Mouse (Mus musculus) embryo, embryonic 11 days (tissue): ENCODE data around the gene Elavl3.
"Not testable (repeated sequence)": the region's sequence is repeated elsewhere in the genome, so short reads cannot be mapped to it uniquely, and the experiment has no call there.

Source experiments
- DNase-seq: peaks from one replicate; pipeline ENCODE4 v3.0.0-alpha.2; 2015

The Elavl3 gene

DNA sequence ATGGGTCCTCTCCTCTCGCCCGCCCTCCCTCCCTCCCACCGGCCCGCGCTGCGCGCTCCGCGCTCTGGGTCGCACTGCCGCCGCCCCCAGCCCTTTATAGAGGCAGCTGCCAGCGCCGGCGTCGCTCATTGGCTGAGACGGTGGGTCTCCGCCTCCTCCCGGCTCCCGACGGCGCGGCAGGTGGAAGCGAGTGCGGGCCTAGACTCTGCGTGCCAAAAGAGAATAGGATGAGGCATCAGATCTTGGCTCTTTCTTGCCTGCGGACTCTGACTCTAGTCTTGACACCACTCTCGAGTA, at the start of gene Elavl3:
Elavl3 (minus strand) TSS at position 66 of the 297 bp plus-strand sequence.
- peak; percentile 85 for DNase-seq

DNA sequence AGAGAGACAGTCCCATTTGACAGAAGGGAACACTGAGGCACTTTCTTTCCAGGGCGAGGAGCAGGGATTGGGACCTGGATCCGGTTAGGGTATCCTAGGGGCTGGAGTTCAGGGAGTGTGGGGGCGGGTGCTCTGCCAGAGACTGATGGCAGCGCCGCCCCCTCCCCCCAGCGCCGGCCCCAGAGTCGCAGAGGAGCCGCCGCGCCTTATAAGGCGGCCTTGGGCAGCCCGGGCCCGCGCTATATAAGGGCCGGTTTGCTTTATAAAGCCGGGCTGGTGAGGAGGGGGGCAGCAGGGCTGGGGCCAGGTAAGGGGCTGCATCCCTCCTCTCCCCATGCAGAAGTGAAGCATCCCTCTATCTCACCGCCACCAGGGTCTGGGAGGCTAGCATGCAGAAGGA, 48.1 kb upstream of the Elavl3 start:
- DNase-seq, result peak; percentile 47

GRCm38 (mm10) chr9:22098993-22099696, 47.3 kb upstream of the Elavl3 start, which contains the start of gene Cnn1:
Cnn1 (plus strand) TSS chr9:22099216.
- peak; percentile 29 for DNase-seq

- DNase-seq, result peak; percentile 92
These were observed 44.1 kb upstream of the Elavl3 start for GRCm38 (mm10) chr9:22095854-22096307.

- no peak for DNase-seq
These were observed 40.9 kb upstream of the Elavl3 start for GRCm38 (mm10) chr9:22092746-22093145.

GRCm38 (mm10) chr9:22089986-22090385, 38.2 kb upstream of the Elavl3 start:
- no peak for DNase-seq

- no peak for DNase-seq
These were observed 37.5 kb upstream of the Elavl3 start for GRCm38 (mm10) chr9:22089281-22089680.

- DNase-seq, result no peak
These were observed 35.3 kb upstream of the Elavl3 start for GRCm38 (mm10) chr9:22087034-22087618.

GRCm38 (mm10) chr9:22086012-22086411, 34.2 kb upstream of the Elavl3 start:
- no peak for DNase-seq

GRCm38 (mm10) chr9:22085022-22085834, 33.4 kb upstream of the Elavl3 start, which contains the start of gene Ecsit:
Ecsit (minus strand) TSS chr9:22085438.
- DNase-seq, result peak; percentile 95

DNA sequence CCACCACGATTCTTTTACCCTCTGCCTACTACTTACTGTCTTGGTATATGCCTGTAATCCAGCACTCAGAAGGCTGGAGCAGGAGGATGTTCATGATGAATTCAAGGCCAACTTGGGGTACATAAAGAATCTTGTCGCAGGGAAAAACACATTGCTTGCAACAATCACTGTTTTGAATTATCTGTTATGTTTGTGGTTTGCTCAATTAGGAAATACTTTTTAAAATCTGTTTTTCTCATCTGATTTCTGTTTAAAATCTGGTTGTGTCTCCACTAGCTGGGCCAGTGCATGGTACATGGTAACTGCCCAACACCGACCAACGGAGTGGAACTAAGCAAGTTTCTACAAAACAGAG, 32.8 kb upstream of the Elavl3 start:
- DNase-seq, result no peak

DNA sequence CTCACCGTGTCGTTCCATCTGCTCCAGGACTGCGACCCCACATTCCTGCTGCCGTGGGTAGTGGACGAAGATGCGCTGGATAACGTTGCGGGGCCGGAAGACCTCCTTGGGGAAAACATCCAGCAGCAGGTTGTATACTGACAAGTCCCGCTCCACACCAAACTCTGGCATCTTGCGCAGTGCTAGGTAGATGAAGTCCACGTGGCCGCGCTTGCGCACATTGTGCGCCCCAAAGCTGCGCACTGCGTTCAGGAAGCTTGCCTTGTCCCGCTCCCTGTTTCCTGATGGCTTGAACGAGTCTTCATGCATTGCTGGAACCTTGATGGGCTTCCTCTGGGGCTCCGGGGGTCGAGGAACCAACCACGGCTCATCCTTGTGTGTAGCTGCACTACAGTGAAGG, 24.4 kb upstream of the Elavl3 start:
- DNase-seq, result no peak

DNA sequence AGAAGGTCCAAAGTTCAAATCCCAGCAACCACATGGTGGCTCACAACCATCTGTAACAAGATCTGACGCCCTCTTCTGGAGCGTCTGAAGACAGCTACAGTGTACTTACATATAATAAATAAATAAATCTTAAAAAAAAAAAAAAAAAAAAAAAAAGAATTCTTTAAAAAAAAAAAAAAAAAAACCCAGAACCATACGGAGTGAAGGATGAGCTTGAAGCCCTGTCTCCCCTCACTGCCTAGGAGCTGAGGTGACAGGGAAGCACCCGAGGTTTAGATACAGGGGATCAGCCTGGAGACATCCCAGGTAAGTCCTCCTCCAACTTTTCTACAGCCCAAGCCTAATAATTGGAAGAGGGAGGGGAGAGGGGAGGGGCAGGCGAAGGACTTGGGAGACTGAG, 24.0 kb upstream of the Elavl3 start:
- DNase-seq, result not testable (repeated sequence)

DNA sequence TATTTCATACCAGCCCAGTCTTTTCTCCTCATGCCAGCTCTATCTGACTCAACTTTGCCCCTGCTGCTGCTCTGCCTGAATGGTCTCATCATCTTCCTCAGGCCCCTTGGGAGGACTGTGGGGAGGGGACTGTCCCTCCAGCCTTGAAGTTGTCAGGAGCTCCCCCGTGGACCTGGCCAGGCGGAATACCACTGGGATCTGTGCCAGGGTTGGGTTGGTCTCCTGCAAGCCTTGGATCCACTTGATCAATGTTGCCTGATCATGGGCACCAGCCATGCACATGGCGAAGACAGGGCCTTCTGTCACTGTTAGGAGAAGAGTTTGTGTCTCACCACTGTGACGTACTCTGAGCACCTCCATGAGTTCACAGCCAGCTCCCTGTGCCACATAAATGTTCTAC, 20.5 kb upstream of the Elavl3 start:
- DNase-seq, result no peak

DNA sequence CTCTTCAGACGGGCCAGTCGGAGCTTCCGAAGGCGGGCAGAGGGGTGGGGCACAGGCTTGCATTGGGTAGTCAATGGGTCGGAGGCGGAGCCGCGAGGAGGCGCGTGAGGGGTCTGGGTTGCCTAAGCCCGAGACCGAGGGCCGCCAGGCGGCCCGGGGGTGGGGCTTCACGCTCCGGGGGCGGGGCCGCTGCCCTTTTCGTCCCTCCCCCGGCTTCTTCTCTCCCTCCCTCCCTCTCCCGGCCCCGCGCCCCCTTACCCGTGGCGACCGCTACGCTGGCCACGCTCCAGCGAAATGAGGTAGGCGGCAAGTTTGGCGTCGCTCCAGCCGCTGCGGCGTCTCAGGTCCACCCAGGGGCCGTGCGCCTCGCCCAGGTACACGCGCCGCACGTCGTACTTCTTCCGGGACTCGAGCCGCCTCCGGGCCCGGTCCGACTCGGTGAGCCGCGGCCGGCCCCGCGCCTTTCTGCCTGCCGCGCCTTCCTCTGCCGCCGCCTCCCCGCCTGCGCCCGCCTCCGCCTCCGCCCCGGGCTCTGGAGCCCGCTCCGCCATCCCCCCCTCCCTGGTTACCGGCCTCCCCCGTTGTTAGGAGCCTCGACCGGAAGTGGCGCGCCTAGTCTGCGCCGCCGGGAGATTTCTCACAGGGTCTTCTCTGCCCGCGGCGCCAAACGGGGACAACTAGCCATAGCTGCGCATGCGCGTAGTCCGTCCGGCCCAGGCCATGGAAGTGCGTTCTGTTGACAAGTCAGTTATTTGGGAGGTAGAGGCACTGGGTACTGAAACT, 19.2 kb upstream of the Elavl3 start, which contains the start of the genes Gm49318 and Zfp653:
Gm49318 (minus strand) TSS at position 469 of the 783 bp plus-strand sequence.
Zfp653 (minus strand) TSS at position 586 of the 783 bp plus-strand sequence.
- peak; percentile 99 for DNase-seq

GRCm38 (mm10) chr9:22069881-22070553, 18.2 kb upstream of the Elavl3 start:
- DNase-seq, result no peak

GRCm38 (mm10) chr9:22067195-22067594, 15.4 kb upstream of the Elavl3 start:
- DNase-seq, result no peak

DNA sequence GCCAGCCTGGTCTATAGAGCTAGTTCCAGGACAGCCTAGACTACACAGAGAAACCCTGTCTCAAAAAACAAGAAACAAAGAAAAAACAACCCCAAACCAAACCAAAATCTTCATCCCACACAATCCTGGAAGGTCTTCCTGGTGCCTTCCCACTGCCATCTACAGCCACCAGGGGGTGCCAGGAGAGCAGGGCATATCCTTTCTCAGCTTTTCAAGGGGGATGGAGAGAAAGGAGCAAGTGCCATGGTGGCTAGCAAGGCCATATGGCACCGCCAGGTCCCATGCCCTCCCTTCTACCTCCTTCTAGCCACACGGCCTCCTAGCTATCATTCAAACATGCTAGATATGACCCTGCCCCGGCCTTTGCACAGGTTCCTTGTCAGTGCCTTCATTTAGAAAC, 14.6 kb upstream of the Elavl3 start:
- peak; percentile 59 for DNase-seq

GRCm38 (mm10) chr9:22065642-22066041, 13.8 kb upstream of the Elavl3 start:
- no peak for DNase-seq

- DNase-seq, result no peak
These were observed 12.5 kb upstream of the Elavl3 start for GRCm38 (mm10) chr9:22064341-22064740.

DNA sequence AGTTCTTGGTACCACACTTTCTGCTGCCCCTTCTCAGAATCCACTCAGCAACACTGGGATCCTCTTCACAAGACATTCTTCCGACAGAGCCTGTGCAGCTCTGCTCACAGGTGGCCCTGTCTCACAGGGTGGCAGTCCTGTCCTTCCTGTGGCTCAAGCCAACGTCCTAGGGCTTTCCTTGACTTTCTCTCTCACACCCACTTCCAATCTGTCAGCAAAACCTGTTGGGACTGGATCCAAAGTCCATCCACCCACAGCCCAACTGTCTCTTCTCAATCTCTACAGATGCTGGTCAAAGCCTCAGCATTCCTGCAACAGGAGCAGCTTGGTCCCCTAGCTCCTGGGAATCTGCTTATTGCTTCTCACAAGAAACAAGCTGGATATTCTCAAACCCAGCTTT, 9.5 kb upstream of the Elavl3 start:
- DNase-seq, result no peak

DNA sequence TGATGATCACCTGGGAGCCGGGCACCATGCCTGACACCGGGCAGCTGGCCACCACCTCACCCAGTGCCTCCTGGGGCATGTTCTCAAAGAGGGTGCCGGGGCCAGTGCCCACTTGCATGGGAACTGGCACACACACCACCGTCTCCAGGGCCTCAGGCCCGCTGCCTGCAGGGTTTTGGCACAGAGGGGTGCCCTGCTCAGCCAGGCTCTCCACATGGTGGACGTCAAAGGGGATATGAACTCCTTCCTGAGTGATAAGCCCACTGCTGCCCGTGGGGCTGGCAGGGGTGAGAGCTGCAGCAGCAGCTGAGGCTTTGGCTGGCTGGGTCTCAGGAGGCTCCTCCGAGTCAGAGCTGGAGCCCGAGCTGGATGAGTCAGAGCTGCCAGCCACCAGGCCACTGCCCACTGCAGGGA, 6.2 kb upstream of the Elavl3 start:
- DNase-seq, result no peak
